Mouse (Mus musculus) forebrain, postnatal 0 days (tissue): Measurements from ENCODE around the gene Dmrtb1. TPM values are rescaled to one million over a fixed set of nuclear protein-coding genes. Genes with fewer than 3 reads are reported as not detected.

ENCODE experiments used
- ATAC-seq: fragments of 200-750 bp; cut with Nextera tagmentation; 2 replicates; pipeline ENCODE4 v1.8.0; 2017; ENCODE audit warnings: mild to moderate bottlenecking, moderate library complexity
- DNase-seq: peaks from one replicate; pipeline ENCODE4 v3.0.0-alpha.2; 2015
- H3K27ac ChIP-seq: fragments of 300-500 bp; sonication (generic); 2 replicates; pipeline ENCODE4 v1.5.1; 2014; ENCODE audit warnings: low read depth, mild to moderate bottlenecking, antibody characterized with exemption, low read length, moderate library complexity, mixed read lengths
- H3K27me3 ChIP-seq: fragments of 300-500 bp; sonication (generic); 2 replicates; pipeline ENCODE4 v1.6.1; 2014; ENCODE audit warnings: mild to moderate bottlenecking, low read length, mixed read lengths; ENCODE audit not compliant: insufficient read depth
- H3K36me3 ChIP-seq: fragments of 300-500 bp; sonication (generic); 2 replicates; pipeline ENCODE4 v1.6.1; 2014; ENCODE audit warnings: mild to moderate bottlenecking, moderate library complexity; ENCODE audit not compliant: insufficient read depth
- H3K4me1 ChIP-seq: fragments of 300-500 bp; sonication (generic); 2 replicates; pipeline ENCODE4 v1.6.1; 2014; ENCODE audit warnings: antibody characterized with exemption; ENCODE audit not compliant: insufficient read depth
- H3K4me2 ChIP-seq: fragments of 300-500 bp; sonication (generic); 2 replicates; pipeline ENCODE4 v1.6.1; 2014; ENCODE audit warnings: low read depth, mild to moderate bottlenecking, moderate library complexity
- H3K4me3 ChIP-seq: fragments of 300-500 bp; sonication (generic); 2 replicates; pipeline ENCODE4 v1.5.1; 2014; ENCODE audit warnings: low read depth, low read length, mixed read lengths
- H3K9ac ChIP-seq: fragments of 300-500 bp; sonication (generic); 2 replicates; pipeline ENCODE4 v1.6.1; 2014; ENCODE audit warnings: mild to moderate bottlenecking
- H3K9me3 ChIP-seq: fragments of 300-500 bp; sonication (generic); 2 replicates; pipeline ENCODE4 v1.6.1; 2016; ENCODE audit warnings: low read length
- CTCF ChIP-seq: sonication (generic); IDR thresholded peaks from 2 replicates; pipeline ENCODE4 v1.5.1; 2016; ENCODE audit warnings: antibody characterized with exemption, control low read depth, low read depth
- WGBS: fragments of 180-500 bp; shearing (Covaris S2); extraction: QIAGEN DNeasy Blood & Tissue Kit; methylation state at CpG from one replicate; pipeline ENCODE4 v1.1.7; 2014; 5-methylcytosine and 5-hydroxymethylcytosine counted together
- polyA plus RNA-seq: library from polyadenylated mRNA; unstranded; fragments of >200 nt; fragmentation: Nextera tagmentation; extraction: Ambion mirVana; gene quantifications from 2 replicates; pipeline ENCODE4 v1.2.1, GENCODE M21; 2015
- total RNA-seq: library from RNA; depleted of rRNA; stranded (reverse); fragments of >200 nt; gene quantifications from 2 replicates; pipeline ENCODE4 v1.2.3, GENCODE M21; 2014

The Dmrtb1 gene
- total and polyA plus RNA-seq, 2 experiments from 2014 or later: 14.0 to 21.7 TPM

GRCm38 (mm10) chr4:107720043-107720830, 36.2 kb upstream of the Dmrtb1 start:
- WGBS: 71% methylated on average over 11 of the region's 11 CpGs
- H3K36me3 ChIP-seq: no peaks in the 10 kb centered on the region
- no peak for DNase-seq
- TF ChIP-seq CTCF: no peak
- no peak overlapping the region for H3K4me3 ChIP-seq
- no peaks in the 10 kb centered on the region for H3K27me3 ChIP-seq
- H3K4me1 ChIP-seq: peaks cover 16% of the 10 kb centered on the region
- ATAC-seq: no peak
- H3K4me2 ChIP-seq: no peak overlapping the region
- no peaks in the 10 kb centered on the region for H3K9me3 ChIP-seq
- H3K27ac ChIP-seq: no peak overlapping the region
- no peak overlapping the region for H3K9ac ChIP-seq

- Histone ChIP-seq H3K4me3 (no peak overlapping the region), H3K9ac (no peak overlapping the region), H3K27ac (0 out of 2 replicates have a peak overlapping the region, but pooled peaks have one; percentile 72), H3K4me1 (peaks cover 16% of the 10 kb centered on the region), H3K9me3 (no peaks in the 10 kb centered on the region), H3K36me3 (no peaks in the 10 kb centered on the region), H3K4me2 (peak overlapping the region; percentile 13), H3K27me3 (no peaks in the 10 kb centered on the region)
- TF ChIP-seq CTCF: no peak
- ATAC-seq: no peak
- DNase-seq: no peak
- 63% methylated on average over 5 of the region's 5 CpGs for WGBS
These were observed 35.1 kb upstream of the Dmrtb1 start for GRCm38 (mm10) chr4:107719161-107719560.

- H3K27ac ChIP-seq: peak overlapping the region; percentile 72
- no peaks in the 10 kb centered on the region for H3K36me3 ChIP-seq
- H3K4me3 ChIP-seq: no peak overlapping the region
- DNase-seq (no peak), ATAC-seq (no peak)
- 16% methylated on average over 8 of the region's 8 CpGs for WGBS
- no peaks in the 10 kb centered on the region for H3K9me3 ChIP-seq
- H3K4me2 ChIP-seq: peak overlapping the region; percentile 13
- no peaks in the 10 kb centered on the region for H3K27me3 ChIP-seq
- H3K4me1 ChIP-seq: peaks cover 16% of the 10 kb centered on the region
- H3K9ac ChIP-seq: no peak overlapping the region
- TF ChIP-seq CTCF: no peak
These were observed 34.7 kb upstream of the Dmrtb1 start for GRCm38 (mm10) chr4:107718720-107719119.

- no peak for TF ChIP-seq CTCF
- H3K9me3 ChIP-seq: no peaks in the 10 kb centered on the region
- no peaks in the 10 kb centered on the region for H3K36me3 ChIP-seq
- no peak overlapping the region for H3K9ac ChIP-seq
- peaks cover 16% of the 10 kb centered on the region for H3K4me1 ChIP-seq
- DNase-seq (peak; percentile 83), ATAC-seq (peak; percentile 81)
- H3K4me3 ChIP-seq: no peak overlapping the region
- peak overlapping the region; percentile 72 for H3K27ac ChIP-seq
- H3K27me3 ChIP-seq: no peaks in the 10 kb centered on the region
- WGBS: 17% methylated on average over 8 of the region's 8 CpGs
- 0 out of 2 replicates have a peak overlapping the region, but pooled peaks have one; percentile 13 for H3K4me2 ChIP-seq
These were observed 33.8 kb upstream of the Dmrtb1 start for GRCm38 (mm10) chr4:107717718-107718313.

GRCm38 (mm10) chr4:107716754-107717299, 32.8 kb upstream of the Dmrtb1 start:
- peak; percentile 58 for DNase-seq

GRCm38 (mm10) chr4:107706884-107707283, 22.9 kb upstream of the Dmrtb1 start:
- H3K36me3 ChIP-seq: no peaks in the 10 kb centered on the region
- H3K27ac ChIP-seq: no peak overlapping the region
- no peak for TF ChIP-seq CTCF
- no peaks in the 10 kb centered on the region for H3K27me3 ChIP-seq
- H3K9ac ChIP-seq: no peak overlapping the region
- H3K9me3 ChIP-seq: 0 out of 2 replicates have a peak, but pooled peaks cover 3% of the 10 kb centered on the region
- DNase-seq: no peak
- H3K4me3 ChIP-seq: no peak overlapping the region
- no peak for ATAC-seq
- WGBS: 77% methylated on average over 4 of the region's 4 CpGs
- no peak overlapping the region for H3K4me2 ChIP-seq
- H3K4me1 ChIP-seq: no peaks in the 10 kb centered on the region

More at GRCm38 (mm10) chr4:107716754-107717299, 32.8 kb upstream of the Dmrtb1 start:
- Histone ChIP-seq H3K36me3 (no peaks in the 10 kb centered on the region), H3K4me1 (peaks cover 16% of the 10 kb centered on the region), H3K4me2 (no peak overlapping the region), H3K27ac (no peak overlapping the region), H3K9me3 (no peaks in the 10 kb centered on the region), H3K4me3 (no peak overlapping the region), H3K9ac (no peak overlapping the region), H3K27me3 (no peaks in the 10 kb centered on the region)
- ATAC-seq: no peak
- TF ChIP-seq CTCF: no peak
- WGBS: 62% methylated on average over 9 of the region's 9 CpGs

- Histone ChIP-seq H3K4me1 (no peaks in the 10 kb centered on the region), H3K9me3 (0 out of 2 replicates have a peak, but pooled peaks cover 3% of the 10 kb centered on the region), H3K4me2 (no peak overlapping the region), H3K36me3 (no peaks in the 10 kb centered on the region), H3K27me3 (no peaks in the 10 kb centered on the region), H3K27ac (no peak overlapping the region), H3K9ac (no peak overlapping the region), H3K4me3 (no peak overlapping the region)
- TF ChIP-seq CTCF: peak; percentile 71
- ATAC-seq: no peak
- DNase-seq: peak; percentile 50
- 80% methylated on average over 1 of the region's 1 CpGs for WGBS
These were observed 20.2 kb upstream of the Dmrtb1 start for GRCm38 (mm10) chr4:107704185-107704584.
